Mouse (Mus musculus) CH12.LX (cell line): ENCODE data around the gene Lgi1. TPM values are rescaled to one million over a fixed set of nuclear protein-coding genes. Genes with fewer than 3 reads are reported as not detected.
A peak's percentile ranks its signal among the peaks of the same experiment; 100 is the strongest.

Experiments
- DNase-seq: peaks from one replicate; pipeline ENCODE4 v3.0.0-alpha.2; 2013; ENCODE audit errors: extremely low read depth
- H3K27ac ChIP-seq: 2 replicates; pipeline ENCODE4 v1.5.1; 2012; ENCODE audit warnings: low read depth, mild to moderate bottlenecking, control low read depth, moderate library complexity; ENCODE audit not compliant: insufficient read depth
- H3K27me3 ChIP-seq: replicated peaks from 2 replicates; pipeline ENCODE3; 2012; ENCODE audit warnings: inconsistent platforms
- H3K36me3 ChIP-seq, 2 experiments: replicated peaks in 1 of 2; 2 replicates each; pipeline versions ENCODE3 to v1.6.1; 2012; ENCODE audit warnings: inconsistent platforms in 1 of 2, low read length in 1 of 2, mild to moderate bottlenecking in 1 of 2, mixed read lengths in 1 of 2, moderate library complexity in 1 of 2; ENCODE audit not compliant: control insufficient read depth in 1 of 2, insufficient read depth in 1 of 2
- H3K4me1 ChIP-seq, 2 experiments: 2 replicates each; pipeline ENCODE4 v1.6.1; 2012; ENCODE audit warnings: inconsistent platforms in 1 of 2, moderate library complexity in 1 of 2; ENCODE audit not compliant: insufficient read depth in 2 of 2, control insufficient read depth in 1 of 2
- H3K4me2 ChIP-seq: 2 replicates; pipeline ENCODE4 v1.6.1; 2012; ENCODE audit warnings: low read depth, mild to moderate bottlenecking, control low read depth; ENCODE audit not compliant: poor library complexity, insufficient read depth, severe bottlenecking
- H3K4me3 ChIP-seq, 3 experiments: fragments of 150-350 bp in 1 of 3; sonication (generic) in 1 of 3; replicated peaks in 1 of 3; 2 replicates each; pipeline versions ENCODE3 to v1.5.1; 2011 to 2012; ENCODE audit warnings: low read depth in 2 of 3, low read length in 2 of 3, mild to moderate bottlenecking in 2 of 3, moderate library complexity in 2 of 3, control low read depth in 1 of 3, improper control_type of control experiment in 1 of 3, inconsistent platforms in 1 of 3, mixed read lengths in 1 of 3; ENCODE audit not compliant: poor library complexity in 1 of 3
- H3K79me2 ChIP-seq: replicated peaks from 2 replicates; pipeline ENCODE4 v1.6.1; 2012; ENCODE audit warnings: mild to moderate bottlenecking, moderate library complexity; ENCODE audit not compliant: control insufficient read depth, poor library complexity, insufficient read depth, severe bottlenecking; ENCODE audit errors: extremely low read depth
- H3K9ac ChIP-seq: 2 replicates; pipeline ENCODE4 v1.6.1; 2012; ENCODE audit warnings: low read depth, mild to moderate bottlenecking, control low read depth, moderate library complexity; ENCODE audit not compliant: insufficient read depth
- H3K9me3 ChIP-seq: replicated peaks from 2 replicates; pipeline ENCODE3; 2012; ENCODE audit warnings: low read length, inconsistent platforms, mixed read lengths
- BHLHE40 ChIP-seq: IDR thresholded peaks from 2 replicates; pipeline ENCODE4 v1.6.1; 2011; ENCODE audit warnings: mild to moderate bottlenecking, low read depth, low read length, improper control_type of control experiment
- CHD2 ChIP-seq: IDR thresholded peaks from 2 replicates; pipeline ENCODE4 v1.6.1; 2011; ENCODE audit warnings: low read length, improper control_type of control experiment
- CTCF ChIP-seq, 2 experiments: IDR thresholded peaks in 1 of 2; conservative IDR thresholded peaks in 1 of 2; 2 replicates each; pipeline ENCODE4 v1.5.1; 2011 to 2012; ENCODE audit warnings: low read depth in 2 of 2, low read length in 2 of 2, improper control_type of control experiment in 1 of 2, inconsistent platforms in 1 of 2, mild to moderate bottlenecking in 1 of 2, moderate library complexity in 1 of 2
- ETS1 ChIP-seq: conservative IDR thresholded peaks from 2 replicates; pipeline ENCODE4 v1.6.1; 2012; ENCODE audit warnings: low read depth, mild to moderate bottlenecking, inconsistent platforms, low read length, improper control_type of control experiment, moderate library complexity
- HCFC1 ChIP-seq: IDR thresholded peaks from 2 replicates; pipeline ENCODE4 v1.6.1; 2012; ENCODE audit warnings: low read depth, mild to moderate bottlenecking, inconsistent platforms, low read length, improper control_type of control experiment
- IRF4 ChIP-seq: IDR thresholded peaks from 2 replicates; pipeline ENCODE4 v1.6.1; 2014; ENCODE audit warnings: low read depth, mild to moderate bottlenecking, inconsistent platforms, low read length, improper control_type of control experiment
- JUN ChIP-seq: IDR thresholded peaks from 2 replicates; pipeline ENCODE4 v1.6.1; 2011; ENCODE audit warnings: low read depth, mild to moderate bottlenecking, low read length, improper control_type of control experiment, moderate library complexity; ENCODE audit not compliant: insufficient read depth
- JUND ChIP-seq: conservative IDR thresholded peaks from 2 replicates; pipeline ENCODE4 v1.6.1; 2011; ENCODE audit warnings: low read depth, low read length, improper control_type of control experiment
- KAT2A ChIP-seq: IDR thresholded peaks from 2 replicates; pipeline ENCODE4 v1.6.1; 2012; ENCODE audit warnings: low read length, improper control_type of control experiment, inconsistent platforms; ENCODE audit not compliant: insufficient replicate concordance
- MAZ ChIP-seq: IDR thresholded peaks from 2 replicates; pipeline ENCODE4 v1.6.1; 2012; ENCODE audit warnings: low read depth, mild to moderate bottlenecking, inconsistent platforms, low read length, improper control_type of control experiment, moderate library complexity
- MEF2A ChIP-seq: IDR thresholded peaks from 2 replicates; pipeline ENCODE4 v1.6.1; 2014; ENCODE audit warnings: low read depth, mild to moderate bottlenecking, inconsistent platforms, low read length, improper control_type of control experiment, borderline replicate concordance
- MXI1 ChIP-seq: IDR thresholded peaks from 2 replicates; pipeline ENCODE4 v1.6.1; 2011; ENCODE audit warnings: mild to moderate bottlenecking, low read depth, low read length, improper control_type of control experiment
- MYC ChIP-seq: IDR thresholded peaks from 2 replicates; pipeline ENCODE4 v1.6.1; 2011; ENCODE audit warnings: low read depth, mild to moderate bottlenecking, improper control_type of control experiment, low read length
- POLR2AphosphoS2 ChIP-seq: IDR thresholded peaks from 2 replicates; pipeline ENCODE4 v1.6.1; 2011; ENCODE audit warnings: low read depth, low read length, improper control_type of control experiment
- RAD21 ChIP-seq: IDR thresholded peaks from 2 replicates; pipeline ENCODE4 v1.6.1; 2011; ENCODE audit warnings: low read depth, mild to moderate bottlenecking, low read length, improper control_type of control experiment, moderate library complexity
- SIN3A ChIP-seq: IDR thresholded peaks from 2 replicates; pipeline ENCODE4 v1.6.1; 2012; ENCODE audit warnings: low read length, improper control_type of control experiment, inconsistent platforms
- SMC3 ChIP-seq: IDR thresholded peaks from 2 replicates; pipeline ENCODE4 v1.6.1; 2011; ENCODE audit warnings: low read depth, low read length, improper control_type of control experiment
- TCF12 ChIP-seq: IDR thresholded peaks from 2 replicates; pipeline ENCODE4 v1.6.1; 2014; ENCODE audit warnings: low read depth, mild to moderate bottlenecking, inconsistent platforms, low read length, improper control_type of control experiment
- ZC3H11A ChIP-seq: IDR thresholded peaks from 2 replicates; pipeline ENCODE4 v1.6.1; 2012; ENCODE audit warnings: low read depth, mild to moderate bottlenecking, inconsistent platforms, low read length, improper control_type of control experiment
- ZKSCAN1 ChIP-seq: IDR thresholded peaks from 2 replicates; pipeline ENCODE4 v1.6.1; 2012; ENCODE audit warnings: low read depth, inconsistent platforms, low read length, improper control_type of control experiment, borderline replicate concordance
- ZMIZ1 ChIP-seq: IDR thresholded peaks from 2 replicates; pipeline ENCODE4 v1.6.1; 2012; ENCODE audit warnings: low read depth, mild to moderate bottlenecking, inconsistent platforms, low read length, improper control_type of control experiment
- ZNF384 ChIP-seq: IDR thresholded peaks from 2 replicates; pipeline ENCODE4 v1.6.1; 2012; ENCODE audit warnings: low read depth, low read length, improper control_type of control experiment, inconsistent platforms
- dilution Hi-C: fragments of 300-500 bp; cut with MboI; formaldehyde crosslinking; loops from 2 replicates; pipeline ENCODE4 v1.14.3; 2020; ENCODE audit warnings: low sequenced_read_pairs; ENCODE audit not compliant: extremely low pct_unique_long_range_greater_than_20kb, extremely low pct_ligation_motif_present
- in situ Hi-C: fragments of 300-500 bp; cut with MboI; formaldehyde crosslinking; loops from 3 replicates; pipeline ENCODE4 v1.14.3; 2019; ENCODE audit warnings: low sequenced_read_pairs, low pct_ligation_motif_present, low pct_unique_long_range_greater_than_20kb, mixed read lengths
- polyA plus RNA-seq: library from polyadenylated mRNA; unstranded; fragments of >175 nt; gene quantifications from 2 replicates; pipeline ENCODE4 v1.2.1, GENCODE M21; 2012; ENCODE audit warnings: low read depth; ENCODE audit not compliant: insufficient read length
- total RNA-seq, 2 experiments: library from RNA; depleted of rRNA; stranded (reverse); fragments of 300-350 nt in 1 of 2; fragments of >200 nt in 1 of 2; gene quantifications; 2 replicates each; pipeline ENCODE4 v1.2.3; 2012 to 2014

The Lgi1 gene
- total and polyA plus RNA-seq, 3 experiments, result 0.20 TPM; not detected in 2

DNA sequence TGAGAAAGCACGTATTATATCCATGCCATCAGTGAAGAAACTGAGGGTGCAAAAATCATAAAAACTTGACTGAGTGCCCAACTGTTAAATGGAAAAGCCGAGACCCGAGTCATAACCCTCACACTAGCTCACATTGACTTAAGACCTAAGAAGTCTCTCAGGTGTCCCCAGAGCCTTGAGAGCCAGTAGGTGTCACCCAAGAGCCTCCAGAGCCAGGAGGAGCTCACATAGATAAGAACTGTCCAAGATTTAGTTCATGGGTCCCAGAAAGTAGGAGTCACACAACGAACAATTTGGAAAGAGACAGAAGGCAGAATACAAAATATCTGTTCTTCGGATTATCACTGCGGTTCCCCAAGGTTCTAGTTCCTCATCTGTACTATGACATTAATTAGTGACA lies 10.5 kb upstream of the Lgi1 start:
- Histone ChIP-seq H3K79me2 (no peaks in the 10 kb centered on the region), H3K36me3 (no peaks in the 10 kb centered on the region), H3K4me1 (no peaks in the 10 kb centered on the region), H3K9ac (no peak overlapping the region), H3K27ac (no peak overlapping the region), H3K4me2 (no peak overlapping the region), H3K9me3 (no peaks in the 10 kb centered on the region), H3K27me3 (no peaks in the 10 kb centered on the region), H3K4me3 (no peak overlapping the region)
- dilution Hi-C loops, result no loop called here
- in situ Hi-C loops, result loop anchor here (10.0 kb wide), 1 partner anchor 101 kb away; no protein-coding TSS in a partner anchor
- DNase-seq, result peak; percentile 63
- TF ChIP-seq BHLHE40, result no peak
- no peak for TF ChIP-seq ZKSCAN1
- TF ChIP-seq ZC3H11A, result peak; percentile 27; the same call in 1 of the 2 replicates
- peak; percentile 51 to 91 for TF ChIP-seq CTCF (conservative IDR thresholded peaks at IDR 0.05 in 1 of 2, IDR thresholded peaks at IDR 0.05 in 1 of 2; ENCODE audit: low read depth in 2 of 2, low read length in 2 of 2)
- no peak for TF ChIP-seq SIN3A
- TF ChIP-seq MYC, result no peak
- TF ChIP-seq RAD21, result peak; percentile 82
- TF ChIP-seq HCFC1, result no peak
- no peak for TF ChIP-seq MEF2A
- no peak for TF ChIP-seq KAT2A
- no peak for TF ChIP-seq JUND
- no peak for TF ChIP-seq ETS1
- TF ChIP-seq SMC3, result peak; percentile 87
- TF ChIP-seq MAZ, result no peak
- TF ChIP-seq IRF4, result no peak
- TF ChIP-seq CHD2, result no peak
- no peak for TF ChIP-seq TCF12
- TF ChIP-seq ZNF384, result no peak

DNA sequence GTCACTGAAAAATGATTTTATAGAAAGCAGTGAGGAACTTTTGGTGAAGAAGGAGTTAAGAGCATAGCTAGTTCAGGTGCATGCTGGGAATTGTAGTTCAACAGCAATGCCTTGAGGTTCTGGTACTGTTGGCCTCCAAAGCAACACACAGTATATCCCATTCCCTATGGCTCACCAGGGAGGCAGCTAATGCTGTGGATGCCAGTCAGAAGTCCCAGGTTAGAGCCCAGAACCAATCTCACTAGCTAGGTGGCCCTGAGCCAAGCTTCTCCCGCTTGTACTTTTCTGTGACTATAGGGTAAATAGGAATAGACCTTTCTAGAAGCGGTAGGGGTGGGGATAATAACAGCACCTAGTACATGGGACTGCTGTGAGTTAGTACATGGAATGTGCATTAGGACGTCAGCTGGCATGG lies 5.7 kb upstream of the Lgi1 start:
- H3K27me3 ChIP-seq, result no peaks in the 10 kb centered on the region
- H3K4me1 ChIP-seq, result peaks cover 3 to 17% of the 10 kb centered on the region in 2 experiments; a peak in 3 of 4 replicates
- no peaks in the 10 kb centered on the region for H3K9me3 ChIP-seq
- TF ChIP-seq MXI1 (no peak), KAT2A (0 out of 2 replicates have a peak, but pooled peaks have one; percentile 14), JUN (no peak), ZMIZ1 (no peak), POLR2AphosphoS2 (no peak), HCFC1 (peak; percentile 85)
- no peaks in the 10 kb centered on the region for H3K36me3 ChIP-seq
- in situ Hi-C loops, result loop anchor here (10.0 kb wide), 1 partner anchor 96 kb away; no protein-coding TSS in a partner anchor
- H3K27ac ChIP-seq, result no peak overlapping the region
- no peak overlapping the region for H3K4me3 ChIP-seq
- no peak overlapping the region for H3K4me2 ChIP-seq
- dilution Hi-C loops, result no loop called here
- DNase-seq, result no peak
- H3K79me2 ChIP-seq, result no peaks in the 10 kb centered on the region
- H3K9ac ChIP-seq, result no peak overlapping the region
